Mouse (Mus musculus) embryonic facial prominence, embryonic 14.5 days (tissue): ENCODE measurements around the gene Iffo1. TPM values are rescaled to one million over a fixed set of nuclear protein-coding genes. Genes with fewer than 3 reads are reported as not detected.

Experiments used
- ATAC-seq: fragments of 200-750 bp; cut with Nextera tagmentation; 2 replicates; pipeline ENCODE4 v1.8.0; 2017; ENCODE audit warnings: low read depth, moderate number of reproducible peaks, moderate TSS enrichment
- DNase-seq: peaks from one replicate; pipeline ENCODE4 v3.0.0-alpha.2; 2015; ENCODE audit warnings: low spot score
- H3K27ac ChIP-seq: fragments of 300-500 bp; sonication (generic); replicated peaks from 2 replicates; pipeline ENCODE4 v1.5.1; 2014; ENCODE audit warnings: low read depth, mild to moderate bottlenecking, low read length, moderate library complexity
- H3K27me3 ChIP-seq: fragments of 300-500 bp; sonication (generic); replicated peaks from 2 replicates; pipeline ENCODE4 v1.6.1; 2014; ENCODE audit warnings: low read length; ENCODE audit not compliant: control insufficient read depth, insufficient read depth
- H3K36me3 ChIP-seq: fragments of 300-500 bp; sonication (generic); 2 replicates; pipeline ENCODE4 v1.6.1; 2014; ENCODE audit warnings: low read length, mixed read lengths; ENCODE audit not compliant: control insufficient read depth, insufficient read depth
- H3K4me1 ChIP-seq: fragments of 300-500 bp; sonication (generic); 2 replicates; pipeline ENCODE4 v1.6.1; 2014; ENCODE audit warnings: antibody characterized with exemption, low read length; ENCODE audit not compliant: control insufficient read depth, insufficient read depth
- H3K4me2 ChIP-seq: fragments of 300-500 bp; sonication (generic); 2 replicates; pipeline ENCODE4 v1.6.1; 2014; ENCODE audit warnings: low read depth, mild to moderate bottlenecking, low read length, moderate library complexity, mixed read lengths
- H3K4me3 ChIP-seq: fragments of 300-500 bp; sonication (generic); 2 replicates; pipeline ENCODE4 v1.5.1; 2014; ENCODE audit warnings: low read depth, mild to moderate bottlenecking, low read length
- H3K9ac ChIP-seq: fragments of 300-500 bp; sonication (generic); 2 replicates; pipeline ENCODE4 v1.6.1; 2014; ENCODE audit warnings: low read depth, mild to moderate bottlenecking, low read length, moderate library complexity, mixed read lengths
- H3K9me3 ChIP-seq: fragments of 300-500 bp; sonication (generic); 2 replicates; pipeline ENCODE4 v1.6.1; 2016; ENCODE audit warnings: low read length; ENCODE audit not compliant: control insufficient read depth
- WGBS: fragments of 180-500 bp; shearing (Covaris S2); extraction: QIAGEN DNeasy Blood & Tissue Kit; methylation state at CpG from one replicate; pipeline ENCODE4 v1.1.7; 2014; 5-methylcytosine and 5-hydroxymethylcytosine counted together
- polyA plus RNA-seq: library from polyadenylated mRNA; unstranded; fragments of >200 nt; fragmentation: Nextera tagmentation; extraction: Ambion mirVana; gene quantifications from 2 replicates; pipeline ENCODE4 v1.2.1, GENCODE M21; 2014

Iffo1 gene
- polyA plus RNA-seq, 1 experiment from 2014 or later: 43.7 TPM

DNA sequence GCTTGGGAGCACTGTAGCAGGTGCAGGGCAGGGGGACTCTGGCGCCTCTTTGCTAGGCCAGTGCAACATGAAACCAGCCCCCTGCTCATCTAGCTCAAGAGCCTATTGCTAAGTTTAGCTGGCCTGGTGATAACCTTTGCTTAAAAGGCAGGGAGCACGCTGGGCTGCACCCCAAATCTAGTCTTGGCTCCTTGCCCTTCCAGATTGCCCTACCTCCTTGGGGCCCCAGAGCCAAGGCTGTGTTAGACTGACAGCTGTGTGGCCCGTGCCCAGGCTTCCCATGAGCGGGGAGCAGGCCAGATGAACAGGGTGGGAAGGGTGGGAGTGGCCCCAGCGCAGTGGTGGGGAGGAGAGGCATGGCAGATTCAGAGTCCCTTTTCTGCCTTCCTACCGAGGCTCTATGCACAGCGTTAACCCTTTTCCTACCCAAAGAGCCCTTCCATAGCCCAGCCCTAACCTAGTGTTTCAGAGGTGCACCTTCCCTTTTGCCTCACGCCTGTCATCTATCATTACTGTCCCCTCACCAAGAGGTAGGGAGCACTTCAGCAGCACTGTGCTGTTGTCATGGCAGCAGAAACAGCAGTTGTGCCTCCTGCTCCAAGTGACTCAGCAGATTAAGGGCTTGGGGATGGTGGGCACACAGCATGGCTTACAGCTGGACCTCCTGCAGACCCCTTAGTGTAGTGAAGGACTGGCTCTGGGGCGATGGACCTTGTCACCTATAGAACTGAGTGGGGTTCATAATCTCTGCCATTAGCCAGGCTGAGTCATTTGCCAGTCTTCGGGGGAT lies 22.0 kb downstream of the Iffo1 start:
- 18% methylated on average over 9 of the region's 10 CpGs for WGBS
- H3K9ac ChIP-seq: peak overlapping the region; percentile 66
- H3K4me1 ChIP-seq: peaks cover 22% of the 10 kb centered on the region
- H3K4me3 ChIP-seq: peak overlapping the region; percentile 70
- no peaks in the 10 kb centered on the region for H3K9me3 ChIP-seq
- DNase-seq (peak; percentile 86), ATAC-seq (peak; percentile 35)
- H3K4me2 ChIP-seq: peak overlapping the region; percentile 94
- H3K27me3 ChIP-seq: no peaks in the 10 kb centered on the region
- peaks cover 68% of the 10 kb centered on the region for H3K36me3 ChIP-seq
- peak overlapping the region; percentile 95 for H3K27ac ChIP-seq

DNA sequence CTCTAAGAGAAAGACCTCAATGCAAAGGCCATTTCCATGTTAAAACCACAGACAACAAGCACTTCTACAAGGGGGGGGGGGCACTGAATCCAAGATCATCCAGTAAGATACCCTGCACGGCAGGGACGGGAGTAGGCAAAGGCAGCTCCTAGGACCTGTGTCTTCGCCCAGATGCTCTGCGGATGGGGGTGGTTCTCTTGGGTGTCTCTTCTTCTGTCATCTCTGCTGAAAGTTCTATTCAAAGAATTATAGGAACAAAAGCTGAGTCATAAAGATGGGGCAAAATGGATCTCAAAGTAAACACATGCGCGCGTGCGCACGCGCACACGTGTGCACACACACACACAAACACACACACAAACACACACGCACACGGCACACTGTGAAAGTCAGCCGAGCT lies 23.0 kb downstream of the Iffo1 start:
- no peaks in the 10 kb centered on the region for H3K27me3 ChIP-seq
- peaks cover 22% of the 10 kb centered on the region for H3K4me1 ChIP-seq
- H3K9ac ChIP-seq: no peak overlapping the region
- no peaks in the 10 kb centered on the region for H3K9me3 ChIP-seq
- 91% methylated on average over 14 of the region's 14 CpGs for WGBS
- H3K4me3 ChIP-seq: no peak overlapping the region
- H3K4me2 ChIP-seq: no peak overlapping the region
- H3K27ac ChIP-seq: no peak overlapping the region
- DNase-seq: no peak
- peaks cover 72% of the 10 kb centered on the region for H3K36me3 ChIP-seq
- no peak for ATAC-seq

DNA sequence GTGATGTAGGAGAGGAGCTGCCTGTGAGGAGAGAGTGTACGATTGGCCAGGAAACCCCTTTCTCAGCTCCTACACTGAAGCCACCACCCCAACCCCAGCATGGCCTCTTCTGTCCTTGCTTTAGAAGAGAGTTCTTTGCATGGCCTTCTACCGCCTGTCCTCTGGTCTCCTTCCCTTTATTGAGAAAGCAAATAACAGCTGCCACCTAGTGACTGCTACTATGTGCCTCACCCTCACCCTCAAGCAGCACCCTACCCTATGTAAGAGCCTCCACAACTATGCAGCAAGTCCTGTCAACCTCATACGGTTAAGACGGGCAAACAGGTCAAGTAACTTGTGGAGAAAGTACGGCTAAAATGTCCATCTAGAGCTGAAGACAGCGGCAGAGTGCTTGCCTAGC lies 25.2 kb downstream of the Iffo1 start:
- H3K9ac ChIP-seq: no peak overlapping the region
- H3K27me3 ChIP-seq: no peaks in the 10 kb centered on the region
- peaks cover 78% of the 10 kb centered on the region for H3K36me3 ChIP-seq
- no peak overlapping the region for H3K27ac ChIP-seq
- no peak for DNase-seq
- H3K4me3 ChIP-seq: no peak overlapping the region
- no peak overlapping the region for H3K4me2 ChIP-seq
- peaks cover 14% of the 10 kb centered on the region for H3K4me1 ChIP-seq
- H3K9me3 ChIP-seq: no peaks in the 10 kb centered on the region
- 83% methylated on average over 6 of the region's 6 CpGs for WGBS
- no peak for ATAC-seq

DNA sequence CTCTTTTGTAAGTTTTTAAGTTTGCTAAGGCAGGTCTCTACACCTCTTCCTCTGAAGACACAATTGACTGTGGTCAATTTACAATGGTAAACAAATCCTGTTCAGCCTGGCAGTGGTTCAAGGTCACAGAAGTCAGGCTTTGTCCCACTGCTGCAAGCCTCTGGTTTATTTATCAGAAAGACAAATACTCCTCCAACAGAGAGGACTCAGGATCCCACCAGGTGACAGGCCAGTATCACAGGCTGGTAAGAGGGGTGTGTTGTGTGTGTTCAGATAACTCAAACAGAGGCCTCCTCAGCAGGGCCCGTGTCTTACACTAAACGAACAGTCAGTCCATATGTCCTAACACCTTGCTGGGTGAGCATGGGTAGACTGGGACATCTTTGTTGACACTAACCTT lies 27.4 kb downstream of the Iffo1 start:
- H3K4me3 ChIP-seq: no peak overlapping the region
- ATAC-seq (no peak), DNase-seq (no peak)
- WGBS: 87% methylated on average over 2 of the region's 2 CpGs
- H3K27ac ChIP-seq: no peak overlapping the region
- H3K4me2 ChIP-seq: no peak overlapping the region
- peaks cover 3% of the 10 kb centered on the region; the same call in 1 of the 2 replicates for H3K4me1 ChIP-seq
- no peak overlapping the region for H3K9ac ChIP-seq
- H3K27me3 ChIP-seq: no peaks in the 10 kb centered on the region
- H3K9me3 ChIP-seq: no peaks in the 10 kb centered on the region
- peaks cover 99% of the 10 kb centered on the region for H3K36me3 ChIP-seq

DNA sequence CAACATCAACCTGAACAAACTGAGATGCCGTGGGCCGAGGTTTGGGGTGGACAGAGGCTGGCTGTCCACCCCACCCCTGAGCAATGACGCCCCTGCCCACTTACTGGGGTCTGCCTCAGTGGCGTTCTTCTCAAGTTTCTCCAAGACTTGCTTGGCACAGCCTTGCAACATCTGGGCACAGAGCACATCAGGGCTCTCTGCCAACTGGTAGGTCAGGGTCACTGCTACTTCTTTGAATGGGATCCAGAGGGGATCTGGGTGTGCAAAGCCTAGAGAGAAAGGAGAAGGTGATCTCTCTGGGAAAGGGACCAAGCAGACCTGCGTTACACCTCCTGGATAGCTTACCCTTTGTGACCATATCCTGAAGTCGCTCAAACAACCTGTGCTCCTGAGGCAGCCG lies 28.2 kb downstream of the Iffo1 start:
- Histone ChIP-seq H3K9ac (no peak overlapping the region), H3K4me2 (no peak overlapping the region), H3K4me1 (no peaks in the 10 kb centered on the region), H3K4me3 (no peak overlapping the region), H3K9me3 (no peaks in the 10 kb centered on the region), H3K27me3 (no peaks in the 10 kb centered on the region), H3K27ac (no peak overlapping the region), H3K36me3 (peaks cover 99% of the 10 kb centered on the region)
- DNase-seq (no peak), ATAC-seq (no peak)
- WGBS: 89% methylated on average over 7 of the region's 7 CpGs

DNA sequence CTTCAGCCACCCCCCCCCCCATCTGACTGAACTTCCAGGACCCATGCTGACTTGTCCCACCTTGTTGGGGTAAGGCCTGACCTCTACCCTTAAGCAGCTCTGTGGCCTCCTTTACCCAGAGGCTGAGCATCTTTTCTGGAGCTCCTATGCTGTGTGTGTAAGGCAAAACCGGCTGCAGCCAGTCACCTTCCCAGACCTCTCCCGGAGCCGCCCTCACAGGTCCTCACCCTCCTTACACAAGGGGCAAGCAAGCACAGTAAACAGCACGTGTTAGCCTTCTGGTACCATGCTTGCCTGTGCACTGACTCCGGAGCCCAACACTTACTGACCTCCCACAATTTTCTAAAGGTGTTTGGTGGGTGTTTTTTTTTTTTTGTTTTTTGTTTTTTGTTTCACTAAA lies 30.4 kb downstream of the Iffo1 start:
- WGBS: 92% methylated on average over 5 of the region's 5 CpGs
- Histone ChIP-seq H3K27ac (no peak overlapping the region), H3K27me3 (no peaks in the 10 kb centered on the region)

DNA sequence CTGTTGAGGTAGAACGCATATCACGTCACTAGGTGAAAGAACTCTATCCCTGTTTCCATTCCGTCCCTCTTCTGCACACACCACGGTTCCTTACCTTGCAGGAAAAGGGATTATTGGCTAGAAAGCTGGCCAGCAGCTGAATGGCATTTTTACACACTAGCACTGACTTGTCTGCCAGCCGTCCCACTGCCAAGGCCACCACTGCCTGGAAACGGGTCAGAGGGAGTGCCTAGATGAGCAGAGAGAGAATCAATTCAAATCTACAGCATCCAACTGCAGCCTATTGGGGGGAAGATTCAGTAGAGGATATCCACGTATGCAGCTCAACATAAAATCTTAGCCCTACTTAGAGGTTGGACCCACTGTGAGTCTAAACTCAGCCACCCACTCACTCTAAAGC lies 34.6 kb downstream of the Iffo1 start:
- H3K9me3 ChIP-seq: no peaks in the 10 kb centered on the region
- ATAC-seq (no peak), DNase-seq (no peak)
- no peak overlapping the region for H3K27ac ChIP-seq
- no peak overlapping the region for H3K4me2 ChIP-seq
- H3K27me3 ChIP-seq: no peaks in the 10 kb centered on the region
- H3K9ac ChIP-seq: no peak overlapping the region
- no peaks in the 10 kb centered on the region for H3K4me1 ChIP-seq
- peaks cover 97% of the 10 kb centered on the region for H3K36me3 ChIP-seq
- WGBS: 92% methylated on average over 7 of the region's 7 CpGs
- H3K4me3 ChIP-seq: no peak overlapping the region

More for the DNA sequence above, 30.4 kb downstream of the Iffo1 start:
- Histone ChIP-seq H3K4me1 (no peaks in the 10 kb centered on the region), H3K9ac (no peak overlapping the region), H3K4me2 (no peak overlapping the region), H3K36me3 (peaks cover 99% of the 10 kb centered on the region), H3K4me3 (no peak overlapping the region), H3K9me3 (no peaks in the 10 kb centered on the region)
- DNase-seq (no peak), ATAC-seq (no peak)

DNA sequence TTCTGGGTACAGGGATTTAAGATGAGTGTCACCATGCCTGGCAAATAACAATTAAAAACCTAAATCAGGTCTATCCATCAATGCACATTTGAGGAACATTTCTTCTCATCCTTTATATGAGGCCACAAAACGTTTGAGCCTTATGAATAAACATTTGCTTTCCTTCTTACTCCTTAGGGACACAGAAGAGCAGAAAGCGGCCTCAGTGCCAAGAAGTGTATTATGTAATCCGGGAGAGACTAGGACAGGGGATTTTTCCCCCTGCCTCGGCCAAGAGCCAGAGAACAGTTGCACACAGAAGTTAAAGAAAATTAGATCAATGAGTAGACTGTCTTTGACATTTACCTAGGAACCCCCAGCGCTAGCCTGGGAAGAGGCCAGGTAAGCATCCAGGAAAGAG lies 37.1 kb downstream of the Iffo1 start:
- no peak overlapping the region for H3K4me2 ChIP-seq
- WGBS: 81% methylated on average over 5 of the region's 5 CpGs
- H3K27ac ChIP-seq: no peak overlapping the region
- H3K9me3 ChIP-seq: no peaks in the 10 kb centered on the region
- H3K9ac ChIP-seq: no peak overlapping the region
- ATAC-seq: no peak
- DNase-seq: no peak
- H3K4me1 ChIP-seq: no peaks in the 10 kb centered on the region
- peaks cover 97% of the 10 kb centered on the region for H3K36me3 ChIP-seq
- H3K27me3 ChIP-seq: no peaks in the 10 kb centered on the region
- H3K4me3 ChIP-seq: no peak overlapping the region

DNA sequence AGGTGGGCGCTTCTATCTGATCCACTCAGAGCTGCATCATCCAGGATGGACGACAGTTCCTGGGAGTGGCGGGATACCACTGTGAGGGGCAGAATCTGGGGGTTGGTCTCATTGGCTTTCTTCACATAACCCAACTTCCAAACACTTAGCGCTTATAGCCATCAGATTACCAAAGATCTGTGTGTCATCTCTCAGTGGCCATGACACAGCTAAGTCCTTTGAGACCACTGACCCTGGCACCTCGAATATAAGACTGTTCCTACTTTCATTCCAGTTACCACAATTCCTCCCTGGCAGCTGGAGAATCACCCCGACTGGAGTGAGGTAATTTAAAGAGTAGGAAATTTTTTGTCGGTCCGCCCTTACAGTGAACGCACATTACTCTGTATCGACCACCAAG lies 41.2 kb downstream of the Iffo1 start:
- no peak overlapping the region for H3K9ac ChIP-seq
- H3K36me3 ChIP-seq: peaks cover 83% of the 10 kb centered on the region
- no peak overlapping the region for H3K27ac ChIP-seq
- H3K4me3 ChIP-seq: no peak overlapping the region
- H3K27me3 ChIP-seq: no peaks in the 10 kb centered on the region
- H3K4me2 ChIP-seq: no peak overlapping the region
- 94% methylated on average over 10 of the region's 10 CpGs for WGBS
- peaks cover 3% of the 10 kb centered on the region; the same call in 1 of the 2 replicates for H3K4me1 ChIP-seq
- H3K9me3 ChIP-seq: no peaks in the 10 kb centered on the region
- ATAC-seq: no peak
- DNase-seq: no peak
